Mouse (Mus musculus) ES-Bruce4 (cell line): ENCODE data around the gene Psap. TPM values are rescaled to one million over a fixed set of nuclear protein-coding genes. Genes with fewer than 3 reads are reported as not detected.

Source experiments
- H3K27ac ChIP-seq: 2 replicates; pipeline ENCODE4 v1.5.1; 2012; ENCODE audit warnings: low read length, inconsistent platforms; ENCODE audit not compliant: insufficient read depth
- H3K27me3 ChIP-seq: 2 replicates; pipeline ENCODE4 v1.6.1; 2012; ENCODE audit warnings: mild to moderate bottlenecking, low read length, inconsistent platforms; ENCODE audit not compliant: control insufficient read depth, poor library complexity, insufficient read depth, severe bottlenecking
- H3K36me3 ChIP-seq: 2 replicates; pipeline ENCODE4 v1.6.1; 2012; ENCODE audit warnings: inconsistent platforms, mild to moderate bottlenecking, low read length, moderate library complexity; ENCODE audit not compliant: control insufficient read depth, poor library complexity, insufficient read depth, severe bottlenecking
- H3K4me1 ChIP-seq: one replicate; pipeline ENCODE4 v1.8.1; 2011; ENCODE audit warnings: low read length; ENCODE audit not compliant: control insufficient read depth, insufficient read depth
- H3K4me3 ChIP-seq: 2 replicates; pipeline ENCODE4 v1.5.1; 2011; ENCODE audit warnings: low read depth, mild to moderate bottlenecking, low read length
- H3K9ac ChIP-seq: 2 replicates; pipeline ENCODE4 v1.6.1; 2012; ENCODE audit warnings: low read depth, mild to moderate bottlenecking, inconsistent platforms; ENCODE audit not compliant: poor library complexity, severe bottlenecking
- H3K9me3 ChIP-seq: replicated peaks from 2 replicates; pipeline ENCODE4 v1.6.1; 2012; ENCODE audit warnings: mild to moderate bottlenecking, low read length, inconsistent platforms; ENCODE audit not compliant: control insufficient read depth, poor library complexity, insufficient read depth, severe bottlenecking
- CTCF ChIP-seq: IDR thresholded peaks from one replicate; pipeline ENCODE4 v1.8.1; 2011; ENCODE audit warnings: low read depth, low read length
- EP300 ChIP-seq: IDR thresholded peaks from 2 replicates; pipeline ENCODE4 v1.6.1; 2011; ENCODE audit warnings: low read depth, low read length; ENCODE audit not compliant: insufficient read depth
- POLR2A ChIP-seq: IDR thresholded peaks from one replicate; pipeline ENCODE4 v1.8.1; 2011; ENCODE audit warnings: low read length; ENCODE audit not compliant: insufficient read depth
- polyA plus RNA-seq: library from polyadenylated mRNA; stranded (reverse); fragments of >200 nt; gene quantifications from 2 replicates; pipeline ENCODE4 v1.2.4, GENCODE M21; 2011; ENCODE audit warnings: low read depth; ENCODE audit not compliant: missing spikeins, insufficient read depth, insufficient read length

Psap gene
- polyA plus RNA-seq, 1 experiment: 218 TPM

DNA sequence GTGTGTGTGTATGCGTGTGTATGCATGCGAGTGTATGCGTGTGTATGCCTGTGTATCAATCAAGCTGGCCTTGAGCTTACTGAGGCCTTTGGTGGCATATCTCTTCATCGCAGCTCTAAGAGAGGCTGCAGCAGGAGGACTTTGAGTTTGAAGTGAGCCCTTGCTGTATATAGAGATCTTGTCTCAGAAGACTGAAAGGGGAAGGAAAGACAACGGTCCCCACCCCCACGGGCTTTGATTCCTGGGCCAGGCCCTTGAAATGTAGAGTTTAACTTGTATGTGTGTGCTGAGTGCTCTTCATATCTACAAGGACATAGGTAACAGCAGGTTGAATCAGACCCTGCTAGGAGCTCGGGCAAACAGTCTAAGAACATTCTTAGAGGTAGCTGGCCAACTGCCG lies 11.8 kb downstream of the Psap start:
- Histone ChIP-seq H3K4me3 (no peak overlapping the region), H3K9ac (no peak overlapping the region), H3K4me1 (peaks cover 2% of the 10 kb centered on the region), H3K27me3 (no peaks in the 10 kb centered on the region), H3K27ac (no peak overlapping the region), H3K9me3 (no peaks in the 10 kb centered on the region), H3K36me3 (peaks cover 11% of the 10 kb centered on the region)
- TF ChIP-seq CTCF: no peak
- no peak for TF ChIP-seq EP300
- TF ChIP-seq POLR2A: no peak

DNA sequence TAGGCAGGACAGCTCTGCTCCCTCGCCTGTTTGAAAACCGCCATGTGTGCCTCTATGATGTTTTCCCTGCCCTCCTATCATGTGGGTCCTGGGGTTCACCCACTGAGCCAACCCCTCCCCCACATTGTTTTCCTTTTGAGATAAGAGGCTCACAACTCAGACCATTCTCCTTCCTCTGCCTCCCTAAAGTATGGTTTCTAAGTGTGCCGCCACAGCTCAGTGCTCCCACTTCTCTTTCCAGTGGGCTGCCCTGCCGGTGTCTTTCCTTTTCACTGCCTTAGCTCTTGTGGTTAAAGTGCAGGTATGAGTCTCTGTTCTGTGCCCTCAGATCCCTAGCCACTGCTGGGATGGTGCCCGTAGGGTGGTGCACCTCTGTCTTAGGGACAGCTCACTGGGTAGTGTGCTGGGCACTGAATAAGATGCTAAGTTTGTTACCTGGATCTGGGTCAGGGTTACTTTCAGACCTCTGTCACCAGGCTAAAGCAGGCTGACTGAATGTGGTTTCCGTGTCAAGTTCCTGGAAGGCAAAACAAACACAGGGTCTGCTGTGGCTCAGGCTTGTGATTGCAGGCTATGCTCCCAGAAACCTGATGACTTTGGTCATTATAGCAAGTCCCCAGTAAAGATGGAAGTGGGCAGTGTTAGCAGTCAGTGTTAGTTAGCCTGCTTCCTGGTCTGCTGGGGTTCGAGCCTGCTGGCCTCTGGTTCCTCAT lies 12.8 kb downstream of the Psap start:
- Histone ChIP-seq H3K4me1 (peaks cover 2% of the 10 kb centered on the region), H3K27ac (no peak overlapping the region), H3K27me3 (no peaks in the 10 kb centered on the region), H3K4me3 (no peak overlapping the region), H3K9ac (no peak overlapping the region), H3K36me3 (peaks cover 11% of the 10 kb centered on the region), H3K9me3 (no peaks in the 10 kb centered on the region)
- TF ChIP-seq EP300: no peak
- TF ChIP-seq CTCF: no peak
- no peak for TF ChIP-seq POLR2A

DNA sequence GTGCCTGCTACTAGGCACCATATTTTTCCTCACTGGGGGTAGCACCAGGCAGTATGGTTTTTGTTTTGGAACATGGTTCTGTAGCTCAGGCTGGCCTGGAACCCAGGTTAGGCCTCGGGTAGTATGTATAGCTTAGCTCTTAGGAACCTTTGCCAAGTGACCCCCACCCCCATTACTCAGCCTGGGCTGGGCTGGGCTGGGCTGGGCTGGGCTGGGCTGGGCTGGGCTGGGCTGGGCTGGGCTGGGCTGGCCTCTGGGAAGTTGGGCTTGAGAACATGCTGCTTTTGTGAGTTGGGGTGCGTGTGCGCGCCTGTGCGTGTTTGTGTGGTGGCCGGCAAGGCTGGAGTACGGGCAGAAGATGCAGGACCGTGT lies 13.3 kb downstream of the Psap start:
- TF ChIP-seq POLR2A: no peak
- no peak for TF ChIP-seq CTCF
- no peak for TF ChIP-seq EP300
- Histone ChIP-seq H3K27me3 (no peaks in the 10 kb centered on the region), H3K36me3 (peaks cover 11% of the 10 kb centered on the region), H3K4me3 (no peak overlapping the region), H3K27ac (no peak overlapping the region), H3K9ac (no peak overlapping the region), H3K4me1 (peaks cover 2% of the 10 kb centered on the region), H3K9me3 (no peaks in the 10 kb centered on the region)

DNA sequence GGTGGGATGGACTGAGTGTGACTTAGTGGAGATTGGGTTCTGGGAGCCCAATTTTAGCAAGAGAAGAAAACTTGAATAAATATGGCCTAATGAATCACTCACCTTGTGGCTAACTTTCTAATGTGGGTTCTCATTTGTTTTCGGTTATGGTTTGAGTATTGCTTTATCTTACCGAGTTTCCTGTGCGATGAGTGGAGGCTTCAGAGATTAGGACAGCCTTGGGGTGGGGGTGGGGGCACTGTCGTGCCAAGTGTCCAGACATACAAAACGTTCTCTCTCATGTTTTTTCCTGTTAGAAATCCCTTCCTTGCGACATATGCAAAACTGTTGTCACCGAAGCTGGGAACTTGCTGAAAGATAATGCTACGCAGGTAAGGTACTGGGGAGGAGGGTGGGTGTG lies 14.8 kb downstream of the Psap start:
- Histone ChIP-seq H3K27ac (no peak overlapping the region), H3K4me3 (no peak overlapping the region), H3K4me1 (peaks cover 1% of the 10 kb centered on the region), H3K9me3 (no peaks in the 10 kb centered on the region), H3K9ac (no peak overlapping the region), H3K27me3 (no peaks in the 10 kb centered on the region), H3K36me3 (peaks cover 11% of the 10 kb centered on the region)
- no peak for TF ChIP-seq EP300
- TF ChIP-seq POLR2A: no peak
- TF ChIP-seq CTCF: no peak

DNA sequence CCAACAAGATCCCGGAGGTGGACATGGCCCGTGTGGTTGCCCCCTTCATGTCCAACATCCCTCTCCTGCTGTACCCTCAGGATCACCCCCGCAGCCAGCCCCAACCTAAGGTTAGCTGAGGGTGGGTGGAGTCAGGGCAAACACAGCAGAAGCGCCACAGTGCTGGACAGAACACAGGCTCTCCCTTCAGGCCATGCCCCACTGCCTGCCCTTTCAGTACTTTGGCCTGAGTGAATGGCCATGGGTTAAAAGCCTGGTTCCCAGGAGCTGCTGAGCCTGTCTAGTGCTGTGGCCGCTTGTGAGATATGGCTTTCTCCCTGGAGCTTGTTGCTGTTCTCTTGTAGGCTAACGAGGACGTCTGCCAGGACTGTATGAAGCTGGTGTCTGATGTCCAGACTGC lies 17.2 kb downstream of the Psap start:
- TF ChIP-seq CTCF (no peak), POLR2A (no peak), EP300 (no peak)

DNA sequence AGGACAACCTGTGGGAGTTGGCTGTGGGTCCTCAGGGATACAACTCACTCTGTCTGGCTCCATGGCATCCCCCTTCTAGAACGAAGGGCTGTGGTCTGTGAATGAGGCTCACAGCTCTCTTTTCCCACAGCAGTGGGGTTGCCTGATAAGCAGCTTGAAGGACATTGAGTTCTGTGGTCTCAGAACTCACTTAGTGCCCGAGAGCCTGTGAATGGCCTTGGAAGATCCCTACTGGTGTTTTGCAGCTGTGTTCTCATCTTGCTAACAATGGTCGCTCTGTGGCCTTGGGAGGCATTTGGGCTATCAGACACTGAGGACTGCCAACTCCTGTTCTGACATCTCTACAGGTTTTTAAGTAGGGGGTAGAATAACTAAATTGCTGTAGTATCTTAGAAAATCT lies 17.9 kb downstream of the Psap start:
- TF ChIP-seq POLR2A: no peak
- TF ChIP-seq EP300: no peak
- TF ChIP-seq CTCF: no peak
- H3K27ac ChIP-seq: no peak overlapping the region
- H3K4me1 ChIP-seq: no peaks in the 10 kb centered on the region
- no peak overlapping the region for H3K4me3 ChIP-seq
- H3K9ac ChIP-seq: no peak overlapping the region
- no peaks in the 10 kb centered on the region for H3K9me3 ChIP-seq
- H3K36me3 ChIP-seq: peaks cover 14% of the 10 kb centered on the region
- no peaks in the 10 kb centered on the region for H3K27me3 ChIP-seq

More for the DNA sequence above, 17.2 kb downstream of the Psap start:
- H3K4me3 ChIP-seq: no peak overlapping the region
- no peaks in the 10 kb centered on the region for H3K27me3 ChIP-seq
- H3K9me3 ChIP-seq: no peaks in the 10 kb centered on the region
- H3K4me1 ChIP-seq: no peaks in the 10 kb centered on the region
- H3K36me3 ChIP-seq: peaks cover 11% of the 10 kb centered on the region
- H3K27ac ChIP-seq: no peak overlapping the region
- H3K9ac ChIP-seq: no peak overlapping the region
